ENCODE assay signal across 18 mouse cellular contexts in genomic region chr13:29772970-29773369, GRCm38 (mm10).
A peak's percentile ranks its signal among the peaks of the same experiment; 100 is the strongest.
DNase-seq lines count a peak whose midpoint lies in the region; ATAC-seq and TF ChIP-seq lines count a peak whose summit lies in the region.
"Had no signal": no experiment of that assay in that cellular context is flagged by ENCODE, and none has a peak within 500 bp of the region (broad histone marks: within the 10 kb centered on the region; RNA-seq: fewer than 3 reads in every experiment).

No protein-coding gene starts in this region.

- H3K9ac ChIP-seq in kidney, embryonic 16.5 days (replicated peaks; ENCODE audit: low read length): no peak overlapping the region
- H3K9ac ChIP-seq in forebrain, postnatal 0 days: no peak overlapping the region
- H3K9ac ChIP-seq in hindbrain, embryonic 14.5 days: no peak overlapping the region
- H3K9ac ChIP-seq: embryonic facial prominence, embryonic 13.5 days; forebrain, embryonic 12.5 days had no signal

- ATAC-seq in kidney, embryonic 16.5 days (ENCODE audit: low FRiP score, low TSS enrichment): no peak
- ATAC-seq in megakaryocyte, adult 5-6 weeks (ENCODE audit: poor library complexity, severe bottlenecking): 0 out of 2 replicates have a peak, but pooled peaks have one; percentile 26
- ATAC-seq in forebrain, postnatal 0 days: no peak
- ATAC-seq in hindbrain, embryonic 14.5 days (ENCODE audit: low FRiP score): no peak
- ATAC-seq: forebrain, embryonic 16.5 days; hindbrain, embryonic 16.5 days; inflammation-experienced regulatory T-cells, adult 6 months had no signal

- peak overlapping the region; percentile 16; the same call in 1 of the 2 replicates for H3K27ac ChIP-seq in kidney, embryonic 16.5 days (ENCODE audit: low read length)
- peak overlapping the region; percentile 55; the same call in 1 of the 2 replicates for H3K27ac ChIP-seq in embryonic facial prominence, embryonic 10.5 days (replicated peaks)
- no peak overlapping the region for H3K27ac ChIP-seq in forebrain, postnatal 0 days (ENCODE audit: low read depth, low read length)
- H3K27ac ChIP-seq in hindbrain, embryonic 14.5 days: no peak overlapping the region
- H3K27ac ChIP-seq: embryonic facial prominence, embryonic 13.5 days; forebrain, embryonic 12.5 days had no signal

- H3K27me3 ChIP-seq in kidney, embryonic 16.5 days (ENCODE audit: insufficient read depth, low read length): no peaks in the 10 kb centered on the region
- no peaks in the 10 kb centered on the region for H3K27me3 ChIP-seq in embryonic facial prominence, embryonic 10.5 days (replicated peaks; ENCODE audit: low read depth, poor library complexity, severe bottlenecking)
- H3K27me3 ChIP-seq in forebrain, postnatal 0 days (ENCODE audit: insufficient read depth, low read length): no peaks in the 10 kb centered on the region
- no peaks in the 10 kb centered on the region for H3K27me3 ChIP-seq in hindbrain, embryonic 14.5 days (ENCODE audit: control insufficient read depth, insufficient read depth, low read length)
- H3K27me3 ChIP-seq: CH12.LX; embryonic facial prominence, embryonic 13.5 days; forebrain, embryonic 12.5 days had no signal

- peaks cover 46% of the 10 kb centered on the region for H3K4me1 ChIP-seq in kidney, embryonic 16.5 days (ENCODE audit: insufficient read depth, low read length)
- peaks cover 78% of the 10 kb centered on the region for H3K4me1 ChIP-seq in embryonic facial prominence, embryonic 10.5 days
- H3K4me1 ChIP-seq in forebrain, postnatal 0 days (ENCODE audit: insufficient read depth): peaks cover 7% of the 10 kb centered on the region; the same call in 1 of the 2 replicates
- H3K4me1 ChIP-seq in hindbrain, embryonic 14.5 days (replicated peaks; ENCODE audit: control insufficient read depth, insufficient read depth, low read length): peaks cover 16% of the 10 kb centered on the region

- WGBS in kidney, embryonic 16.5 days: 51% methylated on average over 3 of the region's 3 CpGs
- 57% methylated on average over 3 of the region's 3 CpGs for WGBS in embryonic facial prominence, embryonic 10.5 days
- WGBS in forebrain, postnatal 0 days: 55% methylated on average over 3 of the region's 3 CpGs
- 57% methylated on average over 3 of the region's 3 CpGs for WGBS in hindbrain, embryonic 14.5 days

- H3K9me3 ChIP-seq in kidney, embryonic 16.5 days (ENCODE audit: low read length): no peaks in the 10 kb centered on the region
- H3K9me3 ChIP-seq in embryonic facial prominence, embryonic 10.5 days: no peaks in the 10 kb centered on the region
- no peaks in the 10 kb centered on the region for H3K9me3 ChIP-seq in forebrain, postnatal 0 days (ENCODE audit: low read length)
- no peaks in the 10 kb centered on the region for H3K9me3 ChIP-seq in hindbrain, embryonic 14.5 days (ENCODE audit: control insufficient read depth, low read length)
- H3K9me3 ChIP-seq: embryonic facial prominence, embryonic 13.5 days; forebrain, embryonic 12.5 days; heart, embryonic 10.5 days had no signal

- no peak for TF ChIP-seq CTCF in forebrain, postnatal 0 days (IDR thresholded peaks at IDR 0.05; ENCODE audit: low read depth)

- no peak overlapping the region for H3K4me3 ChIP-seq in kidney, embryonic 16.5 days (ENCODE audit: low read length)
- H3K4me3 ChIP-seq in embryonic facial prominence, embryonic 10.5 days: no peak overlapping the region
- no peak overlapping the region for H3K4me3 ChIP-seq in forebrain, postnatal 0 days (ENCODE audit: low read depth, low read length)
- H3K4me3 ChIP-seq in hindbrain, embryonic 14.5 days (replicated peaks; ENCODE audit: low read length): no peak overlapping the region
- H3K4me3 ChIP-seq: embryonic facial prominence, embryonic 13.5 days; forebrain, embryonic 12.5 days; heart, embryonic 10.5 days had no signal

- no peaks in the 10 kb centered on the region for H3K36me3 ChIP-seq in kidney, embryonic 16.5 days (ENCODE audit: insufficient read depth, low read length)
- H3K36me3 ChIP-seq in embryonic facial prominence, embryonic 10.5 days (replicated peaks): no peaks in the 10 kb centered on the region
- no peaks in the 10 kb centered on the region for H3K36me3 ChIP-seq in forebrain, postnatal 0 days (ENCODE audit: insufficient read depth)
- H3K36me3 ChIP-seq in hindbrain, embryonic 14.5 days (replicated peaks; ENCODE audit: control insufficient read depth, insufficient read depth): no peaks in the 10 kb centered on the region
- H3K36me3 ChIP-seq: embryonic facial prominence, embryonic 13.5 days; forebrain, embryonic 12.5 days; heart, embryonic 10.5 days had no signal

- DNase-seq in kidney, postnatal 14 days: no peak
- DNase-seq in embryonic facial prominence, embryonic 10.5 days (ENCODE audit: low spot score): no peak
- no peak for DNase-seq in ovary, adult 18-20 months (ENCODE audit: low spot score)
- no peak for DNase-seq in forebrain, postnatal 0 days
- DNase-seq in hindbrain, embryonic 14.5 days (ENCODE audit: low spot score): no peak
- DNase-seq: cerebellum, adult 18-20 months; cerebellum, adult 9-11 months; gastrocnemius, postnatal 36 days; heart, adult 18-20 months had no signal

- no peak overlapping the region for H3K4me2 ChIP-seq in kidney, embryonic 16.5 days (replicated peaks; ENCODE audit: low read depth, low read length)
- H3K4me2 ChIP-seq in forebrain, postnatal 0 days (ENCODE audit: low read depth): no peak overlapping the region
- H3K4me2 ChIP-seq in hindbrain, embryonic 14.5 days (replicated peaks): no peak overlapping the region
- H3K4me2 ChIP-seq: embryonic facial prominence, embryonic 13.5 days; forebrain, embryonic 12.5 days had no signal

Comparison
In these comparisons a context has a peak if more than half of its experiments do, and no peak if none do; other contexts are left out.
1. H3K27ac ChIP-seq: peak in kidney, embryonic 16.5 days (single experiment) and embryonic facial prominence, embryonic 10.5 days (single experiment); none in forebrain, postnatal 0 days (single experiment) and hindbrain, embryonic 14.5 days (single experiment).